Mouse (Mus musculus) heart, embryonic 12.5 days (tissue): ENCODE measurements at regions not wholly inside any gene's neighbourhood (a gene's known extent, or its start where the extent isn't known, plus 50 kb on each side); places are given as distances from the start of the nearest gene placed in this dataset.

Source experiments
- ATAC-seq: fragments of 200-750 bp; cut with Nextera tagmentation; 2 replicates; pipeline ENCODE4 v1.8.0; 2017; ENCODE audit warnings: moderate TSS enrichment, moderate library complexity; ENCODE audit not compliant: insufficient number of reproducible peaks, low FRiP score
- H3K27ac ChIP-seq: fragments of 300-500 bp; sonication (generic); 2 replicates; pipeline ENCODE4 v1.5.1; 2016; ENCODE audit warnings: mild to moderate bottlenecking, moderate library complexity; ENCODE audit not compliant: poor library complexity, severe bottlenecking
- H3K27me3 ChIP-seq: fragments of 300-500 bp; sonication (generic); replicated peaks from 2 replicates; pipeline ENCODE4 v1.6.1; 2016; ENCODE audit warnings: mild to moderate bottlenecking, moderate library complexity
- H3K36me3 ChIP-seq: fragments of 300-500 bp; sonication (generic); 2 replicates; pipeline ENCODE4 v1.6.1; 2016; ENCODE audit warnings: mild to moderate bottlenecking, moderate library complexity
- H3K4me1 ChIP-seq: fragments of 300-500 bp; sonication (generic); replicated peaks from 2 replicates; pipeline ENCODE4 v1.6.1; 2016; ENCODE audit warnings: mild to moderate bottlenecking
- H3K4me2 ChIP-seq: fragments of 300-500 bp; sonication (generic); 2 replicates; pipeline ENCODE4 v1.6.1; 2016; ENCODE audit warnings: mild to moderate bottlenecking, moderate library complexity
- H3K4me3 ChIP-seq: fragments of 300-500 bp; sonication (generic); 2 replicates; pipeline ENCODE4 v1.5.1; 2016; ENCODE audit warnings: mild to moderate bottlenecking
- H3K9ac ChIP-seq: fragments of 300-500 bp; sonication (generic); 2 replicates; pipeline ENCODE4 v1.6.1; 2016; ENCODE audit warnings: mild to moderate bottlenecking, moderate library complexity
- H3K9me3 ChIP-seq: fragments of 300-500 bp; sonication (generic); replicated peaks from 2 replicates; pipeline ENCODE4 v1.6.1; 2016; ENCODE audit warnings: mild to moderate bottlenecking, moderate library complexity
- WGBS: fragments of 180-500 bp; shearing (Covaris S2); methylation state at CpG from one replicate; pipeline ENCODE4 v1.1.7; 2016; 5-methylcytosine and 5-hydroxymethylcytosine counted together

DNA sequence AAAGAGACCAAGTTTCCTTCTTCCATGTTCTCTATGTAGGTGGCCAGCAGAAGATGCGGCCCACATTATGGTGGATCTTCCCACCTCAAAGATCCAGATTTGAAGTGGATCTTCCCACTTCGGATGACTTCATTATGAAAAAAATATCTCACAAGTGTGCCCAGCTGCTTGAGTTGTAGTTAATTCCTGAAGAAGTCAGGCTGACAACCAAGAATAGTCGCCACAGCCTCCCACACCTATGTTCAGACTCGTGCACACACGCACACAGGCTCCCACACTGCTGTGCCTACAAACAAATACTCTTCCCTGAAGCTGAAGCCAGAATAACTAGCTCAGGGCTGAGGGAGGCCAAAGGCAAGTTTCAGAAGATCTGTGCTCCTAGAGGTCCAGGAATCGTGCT, 119.4 kb downstream of the Olfm1 start:
- H3K27me3 ChIP-seq: no peaks in the 10 kb centered on the region
- WGBS: 79% methylated on average over 6 of the region's 6 CpGs
- ATAC-seq: no peak
- H3K27ac ChIP-seq: no peak overlapping the region
- H3K4me2 ChIP-seq: no peak overlapping the region
- no peaks in the 10 kb centered on the region for H3K36me3 ChIP-seq
- no peak overlapping the region for H3K4me3 ChIP-seq
- no peak overlapping the region for H3K9ac ChIP-seq
- no peaks in the 10 kb centered on the region for H3K9me3 ChIP-seq
- H3K4me1 ChIP-seq: no peaks in the 10 kb centered on the region

DNA sequence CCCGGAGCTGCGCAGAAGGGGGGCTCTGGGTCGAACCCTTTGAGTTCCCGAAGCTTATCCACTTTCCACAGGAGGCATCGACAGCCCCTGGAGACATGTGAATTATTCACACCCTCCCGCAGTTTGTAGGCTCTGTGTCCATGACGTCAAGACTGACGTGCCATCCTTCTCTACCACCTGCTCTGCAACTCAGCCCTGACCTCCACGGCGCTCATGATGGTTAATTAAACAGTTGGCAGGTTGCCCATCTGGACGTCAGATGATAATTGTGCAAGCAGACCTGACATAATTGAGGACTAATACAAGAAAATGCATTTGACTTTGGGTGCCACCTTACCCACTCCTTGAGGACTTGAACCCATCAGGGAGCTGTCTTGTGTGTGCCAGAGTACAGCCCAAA, 121.1 kb upstream of the Ppp1r26 start:
- Histone ChIP-seq H3K4me1 (no peaks in the 10 kb centered on the region), H3K4me3 (no peak overlapping the region), H3K36me3 (no peaks in the 10 kb centered on the region), H3K4me2 (no peak overlapping the region), H3K9ac (no peak overlapping the region), H3K27ac (no peak overlapping the region), H3K27me3 (peaks cover 11% of the 10 kb centered on the region; the same call in 1 of the 2 replicates), H3K9me3 (no peaks in the 10 kb centered on the region)
- ATAC-seq: no peak
- WGBS: 62% methylated on average over 11 of the region's 11 CpGs

DNA sequence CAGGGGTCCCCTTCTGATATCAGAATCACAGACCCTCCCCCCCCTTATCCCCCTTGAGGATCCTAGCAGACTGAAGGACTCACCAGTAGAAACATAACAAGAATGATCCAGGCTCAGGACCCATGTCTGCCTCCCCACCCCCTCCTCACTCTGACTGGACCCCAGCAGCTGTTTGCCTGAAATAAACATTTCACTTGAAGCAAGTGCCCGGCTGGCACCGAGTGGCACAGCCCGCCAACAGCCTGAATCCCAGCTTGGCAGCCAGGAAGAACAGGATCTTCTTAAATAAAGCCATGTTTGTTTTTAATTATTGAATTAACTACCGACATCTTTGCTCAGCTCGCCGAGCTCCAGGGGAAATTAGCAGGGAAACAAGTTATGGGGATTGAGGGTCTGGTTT, 120.5 kb upstream of the Ppp1r26 start:
- Histone ChIP-seq H3K4me1 (no peaks in the 10 kb centered on the region), H3K27me3 (peaks cover 11% of the 10 kb centered on the region; the same call in 1 of the 2 replicates), H3K4me2 (no peak overlapping the region), H3K9ac (no peak overlapping the region), H3K4me3 (no peak overlapping the region), H3K9me3 (no peaks in the 10 kb centered on the region), H3K36me3 (no peaks in the 10 kb centered on the region), H3K27ac (no peak overlapping the region)
- WGBS: 76% methylated on average over 6 of the region's 6 CpGs
- no peak for ATAC-seq

DNA sequence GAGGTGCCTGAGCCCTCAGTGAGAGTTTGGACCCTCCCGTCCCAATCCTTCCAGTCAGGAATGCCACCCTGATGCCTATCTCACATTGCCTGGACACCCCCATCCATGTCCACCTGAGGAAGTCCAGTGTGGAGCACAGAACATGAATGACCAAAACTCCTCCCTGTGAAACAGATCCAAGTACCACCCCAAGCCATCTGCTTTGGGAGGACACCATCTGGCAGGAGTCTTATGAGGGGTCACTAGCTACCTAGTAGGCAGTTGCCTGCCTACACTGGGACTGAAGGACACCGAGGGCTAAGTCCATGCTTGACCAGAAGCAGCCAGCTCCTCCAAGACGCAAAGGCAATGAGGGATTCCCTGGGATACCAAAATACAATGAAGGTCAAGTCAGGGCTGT, 119.9 kb upstream of the Ppp1r26 start:
- Histone ChIP-seq H3K9ac (no peak overlapping the region), H3K4me3 (no peak overlapping the region), H3K4me1 (no peaks in the 10 kb centered on the region), H3K36me3 (no peaks in the 10 kb centered on the region), H3K4me2 (no peak overlapping the region), H3K27me3 (peaks cover 10% of the 10 kb centered on the region; the same call in 1 of the 2 replicates), H3K9me3 (no peaks in the 10 kb centered on the region), H3K27ac (no peak overlapping the region)
- no peak for ATAC-seq
- WGBS: 79% methylated on average over 3 of the region's 3 CpGs

DNA sequence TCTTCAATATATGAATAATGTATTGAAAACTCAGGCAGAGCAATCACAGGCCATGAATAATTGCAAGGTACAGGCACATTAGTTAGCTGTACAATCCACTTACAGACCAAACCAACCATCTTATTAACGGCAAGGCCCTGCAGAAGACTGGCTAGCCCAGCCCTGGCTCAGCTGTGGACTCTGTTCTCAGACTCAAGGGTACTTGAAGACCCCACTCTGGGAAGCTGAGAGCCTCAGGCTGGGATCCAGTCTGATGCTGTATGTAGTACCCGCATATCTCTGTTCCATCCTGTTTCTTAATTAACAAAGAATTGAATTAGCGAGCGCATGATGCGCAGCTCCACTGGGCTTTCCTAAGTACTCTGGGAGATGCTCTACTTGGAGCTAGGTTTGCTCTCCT, 117.5 kb upstream of the Ppp1r26 start:
- Histone ChIP-seq H3K36me3 (no peaks in the 10 kb centered on the region), H3K27me3 (peaks cover 5% of the 10 kb centered on the region; the same call in 1 of the 2 replicates), H3K4me3 (no peak overlapping the region), H3K9ac (no peak overlapping the region), H3K4me2 (no peak overlapping the region), H3K27ac (no peak overlapping the region), H3K9me3 (no peaks in the 10 kb centered on the region), H3K4me1 (no peaks in the 10 kb centered on the region)
- 90% methylated on average over 5 of the region's 5 CpGs for WGBS
- no peak for ATAC-seq

DNA sequence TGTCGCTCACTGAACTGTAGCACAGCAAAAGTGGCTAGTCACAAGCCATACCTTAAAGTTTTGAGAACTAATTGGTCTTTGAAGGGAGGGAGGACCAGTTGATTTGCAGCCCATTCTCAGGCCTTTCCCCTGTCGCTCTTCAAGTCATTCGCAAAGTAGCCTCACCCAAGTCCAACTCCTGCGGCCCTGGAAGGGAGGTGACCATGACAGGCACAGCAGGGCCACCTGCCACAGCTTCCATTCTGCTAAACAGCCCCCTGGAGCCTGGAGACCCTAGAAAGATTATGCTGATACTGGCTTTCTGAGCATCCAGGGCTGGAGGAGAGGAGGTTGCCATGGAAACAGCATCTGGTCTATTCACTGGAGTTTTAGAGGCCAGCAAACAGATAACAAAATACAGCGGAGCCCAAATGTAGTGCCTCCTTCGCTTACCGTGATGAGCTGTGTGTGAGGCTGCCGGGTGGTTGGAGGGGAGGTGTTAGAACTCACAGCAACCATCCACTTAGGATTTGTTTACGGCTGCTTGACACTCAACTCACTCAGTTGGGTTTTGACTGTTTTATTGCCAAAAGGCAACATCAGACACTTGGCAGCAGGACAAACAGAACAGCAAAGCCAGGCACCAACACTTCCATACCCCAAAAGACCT, 111.3 kb upstream of the Ppp1r26 start:
- 51% methylated on average over 9 of the region's 9 CpGs for WGBS
- H3K36me3 ChIP-seq: no peaks in the 10 kb centered on the region
- no peak overlapping the region for H3K27ac ChIP-seq
- no peaks in the 10 kb centered on the region for H3K4me1 ChIP-seq
- no peak for ATAC-seq
- H3K9me3 ChIP-seq: no peaks in the 10 kb centered on the region
- no peak overlapping the region for H3K4me2 ChIP-seq
- H3K4me3 ChIP-seq: no peak overlapping the region
- no peak overlapping the region for H3K9ac ChIP-seq
- peaks cover 3% of the 10 kb centered on the region; the same call in 1 of the 2 replicates for H3K27me3 ChIP-seq

DNA sequence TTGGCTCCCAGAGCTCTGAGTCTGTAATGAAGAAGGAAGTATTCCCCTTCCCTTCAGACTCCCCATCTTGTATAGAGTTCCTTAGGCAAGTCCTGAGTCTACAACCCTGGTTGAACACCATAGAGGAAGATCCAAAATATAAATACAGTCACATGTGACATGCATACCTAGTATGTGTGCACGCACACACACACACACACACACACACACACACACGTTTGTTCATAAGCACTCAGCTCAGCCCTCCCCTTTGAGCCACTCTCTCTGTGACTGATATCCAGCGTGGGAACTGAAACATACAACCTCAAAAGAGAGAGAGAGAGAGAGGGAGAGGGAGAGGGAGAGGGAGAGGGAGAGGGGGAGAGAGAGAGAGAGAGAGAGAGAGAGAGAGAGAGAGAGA, 110.8 kb upstream of the Ppp1r26 start:
- no peak overlapping the region for H3K4me3 ChIP-seq
- no peaks in the 10 kb centered on the region for H3K9me3 ChIP-seq
- H3K27ac ChIP-seq: no peak overlapping the region
- H3K9ac ChIP-seq: no peak overlapping the region
- H3K4me2 ChIP-seq: no peak overlapping the region
- H3K4me1 ChIP-seq: no peaks in the 10 kb centered on the region
- no peak for ATAC-seq
- peaks cover 3% of the 10 kb centered on the region; the same call in 1 of the 2 replicates for H3K27me3 ChIP-seq
- WGBS: 52% methylated on average over 3 of the region's 3 CpGs
- no peaks in the 10 kb centered on the region for H3K36me3 ChIP-seq

DNA sequence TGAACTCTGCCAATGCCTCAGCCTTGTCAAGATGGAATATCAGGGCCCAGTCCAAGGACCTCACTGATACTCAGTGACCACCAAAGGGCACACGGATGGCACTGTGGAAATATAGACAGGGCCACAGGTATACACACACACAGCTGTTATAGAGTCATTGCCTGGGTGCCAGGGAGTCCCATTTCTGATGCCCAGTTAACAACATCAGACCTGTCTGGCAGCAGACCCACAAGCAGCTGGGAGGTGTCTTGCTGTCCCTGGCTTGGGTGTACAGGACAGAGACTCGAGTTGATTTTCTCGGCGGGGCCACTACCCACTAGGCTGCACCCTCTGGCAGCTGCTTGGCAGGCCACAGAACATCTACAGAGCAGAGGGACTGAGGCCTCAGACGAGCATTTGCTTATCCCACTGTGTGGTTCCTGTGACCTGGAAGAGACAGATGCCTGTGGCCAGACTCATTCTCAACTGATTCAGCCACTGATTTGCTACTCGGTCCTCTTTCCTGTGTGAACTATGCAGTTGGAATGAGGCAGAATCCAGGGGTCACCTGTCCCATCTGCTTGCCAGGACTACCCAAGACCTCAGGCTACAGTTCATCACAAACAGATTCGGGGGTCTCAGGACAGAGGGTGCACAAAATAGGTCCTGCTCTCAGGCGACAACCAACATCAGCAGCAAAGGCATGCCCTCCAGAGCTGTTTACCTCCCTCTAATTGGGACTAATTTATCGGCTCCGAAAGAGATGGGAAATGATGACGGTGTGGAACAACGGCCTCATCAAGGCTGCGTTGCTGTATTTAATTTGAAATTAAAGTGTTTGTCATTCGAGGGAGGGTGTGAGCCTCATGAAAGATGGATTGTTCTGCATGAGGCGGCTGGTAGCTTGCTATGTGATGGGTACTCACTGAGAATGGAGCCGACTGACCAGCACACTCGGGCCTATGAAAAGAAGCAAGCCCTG, 110.0 kb upstream of the Ppp1r26 start:
- WGBS: 75% methylated on average over 17 of the region's 17 CpGs
- no peak for ATAC-seq
- no peaks in the 10 kb centered on the region for H3K4me1 ChIP-seq
- no peak overlapping the region for H3K4me3 ChIP-seq
- H3K9me3 ChIP-seq: no peaks in the 10 kb centered on the region
- H3K27me3 ChIP-seq: peaks cover 3% of the 10 kb centered on the region; the same call in 1 of the 2 replicates
- no peak overlapping the region for H3K4me2 ChIP-seq
- H3K9ac ChIP-seq: no peak overlapping the region
- H3K36me3 ChIP-seq: no peaks in the 10 kb centered on the region
- no peak overlapping the region for H3K27ac ChIP-seq

DNA sequence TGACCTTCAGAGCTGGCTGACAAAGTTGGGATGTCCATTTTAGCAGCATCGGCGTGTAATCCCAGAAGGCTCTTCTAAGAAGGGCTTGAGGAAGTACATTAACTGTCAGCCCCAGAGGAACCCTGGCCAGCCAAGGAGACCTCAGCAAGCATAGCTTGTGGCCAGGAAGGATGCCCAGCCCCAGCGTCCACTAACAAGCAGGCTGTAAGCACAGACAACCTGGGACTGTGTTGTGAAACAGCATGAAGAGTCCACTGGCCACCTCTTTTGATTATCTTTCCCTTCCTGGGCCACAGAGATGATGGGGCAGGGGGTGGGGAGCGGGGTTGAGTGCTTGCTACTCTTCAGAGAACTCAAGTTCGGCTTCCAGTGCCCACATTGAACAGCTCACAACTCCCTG, 109.0 kb upstream of the Ppp1r26 start:
- Histone ChIP-seq H3K27me3 (peaks cover 2% of the 10 kb centered on the region; the same call in 1 of the 2 replicates), H3K27ac (no peak overlapping the region), H3K4me1 (no peaks in the 10 kb centered on the region), H3K9ac (no peak overlapping the region), H3K4me3 (no peak overlapping the region), H3K4me2 (no peak overlapping the region), H3K36me3 (no peaks in the 10 kb centered on the region), H3K9me3 (no peaks in the 10 kb centered on the region)
- no peak for ATAC-seq
- WGBS: 80% methylated on average over 5 of the region's 5 CpGs

DNA sequence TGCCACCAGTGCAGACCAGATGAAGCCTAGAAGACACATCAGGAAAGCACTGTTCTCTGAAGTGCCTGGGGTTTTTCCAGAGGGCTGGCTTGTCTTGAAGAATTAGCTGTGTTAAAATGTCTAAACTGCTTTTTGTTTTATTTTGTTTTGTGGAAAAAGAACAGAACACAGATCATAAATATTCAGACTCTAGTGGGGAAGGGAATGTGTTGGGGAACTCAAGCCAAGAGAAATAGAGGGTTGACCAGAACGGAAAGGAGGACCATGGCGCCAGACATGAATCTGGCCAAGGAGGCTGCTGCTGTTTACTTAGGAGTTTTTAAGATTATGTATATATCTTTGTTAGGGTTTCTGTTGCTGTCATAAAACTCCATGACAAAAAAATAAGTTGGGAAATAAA, 105.3 kb upstream of the Ppp1r26 start:
- 0 out of 2 replicates have a peak, but pooled peaks cover 4% of the 10 kb centered on the region for H3K4me1 ChIP-seq
- no peak overlapping the region for H3K9ac ChIP-seq
- H3K4me3 ChIP-seq: no peak overlapping the region
- no peaks in the 10 kb centered on the region; the same call in 1 of the 2 replicates for H3K27me3 ChIP-seq
- no peak for ATAC-seq
- H3K4me2 ChIP-seq: no peak overlapping the region
- 86% methylated on average over 2 of the region's 2 CpGs for WGBS
- no peaks in the 10 kb centered on the region for H3K9me3 ChIP-seq
- H3K36me3 ChIP-seq: no peaks in the 10 kb centered on the region
- no peak overlapping the region for H3K27ac ChIP-seq

DNA sequence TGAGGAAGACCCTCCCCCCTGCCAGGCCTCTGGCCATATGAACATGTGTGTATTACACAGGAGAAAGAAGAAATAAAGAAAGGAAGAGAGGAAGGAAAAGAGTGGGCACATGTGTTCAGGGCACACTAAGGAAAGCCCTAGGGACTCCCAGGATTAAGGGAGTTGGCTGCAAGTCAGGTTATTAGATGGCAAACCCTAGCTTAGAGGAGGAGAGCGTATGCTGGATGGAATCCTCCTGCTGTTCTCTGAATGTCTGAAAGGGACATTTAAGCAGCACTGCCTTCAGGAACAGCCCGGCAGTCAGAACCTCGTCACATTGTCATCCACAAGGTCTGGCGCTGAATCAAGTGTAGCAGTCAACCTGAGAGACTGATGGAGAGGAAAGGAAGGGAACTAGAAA, 98.1 kb upstream of the Ppp1r26 start:
- Histone ChIP-seq H3K36me3 (no peaks in the 10 kb centered on the region), H3K9ac (no peak overlapping the region), H3K4me2 (no peak overlapping the region), H3K4me3 (no peak overlapping the region), H3K27me3 (no peaks in the 10 kb centered on the region), H3K9me3 (no peaks in the 10 kb centered on the region), H3K27ac (no peak overlapping the region), H3K4me1 (0 out of 2 replicates have a peak, but pooled peaks cover 3% of the 10 kb centered on the region)
- 76% methylated on average over 4 of the region's 4 CpGs for whole genome bisulfite sequencing
- no peak for ATAC-seq
